ENCODE assay signal across 41 mouse cellular contexts in the genomic region with DNA sequence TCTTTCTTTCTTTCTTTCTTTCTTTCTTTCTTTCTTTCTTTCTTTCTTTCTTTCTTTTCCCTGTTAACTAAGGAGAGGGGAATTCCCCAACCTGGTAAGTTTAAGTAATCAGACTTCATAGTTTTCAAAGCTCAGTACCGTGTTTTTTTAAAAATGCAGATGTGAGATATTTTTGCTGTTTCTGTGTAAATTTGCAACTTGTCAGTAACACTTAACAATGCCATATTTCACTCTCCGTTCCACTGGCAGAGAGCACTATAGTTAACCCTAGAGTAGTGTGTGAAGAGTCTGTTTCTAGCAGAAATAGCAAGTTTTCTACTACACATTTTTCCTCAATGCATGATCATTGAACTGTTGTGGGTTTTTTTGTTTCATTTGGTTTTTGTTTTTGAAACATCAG. TPM values are rescaled to one million over a fixed set of nuclear protein-coding genes. Genes with fewer than 3 reads are reported as not detected.
"Had no signal": no experiment of that assay in that cellular context is flagged by ENCODE, and none has a peak within 500 bp of the region (broad histone marks: within the 10 kb centered on the region; RNA-seq: fewer than 3 reads in every experiment).

No protein-coding gene starts in this region.

- H3K9me3 ChIP-seq: heart, embryonic 12.5 days; heart, embryonic 13.5 days; heart, embryonic 15.5 days; hindbrain, embryonic 10.5 days; hindbrain, embryonic 12.5 days; hindbrain, embryonic 13.5 days; hindbrain, embryonic 15.5 days; intestine, embryonic 15.5 days; kidney, embryonic 15.5 days had no signal

- H3K9ac ChIP-seq: heart, embryonic 12.5 days; heart, embryonic 13.5 days; heart, embryonic 15.5 days; hindbrain, embryonic 12.5 days; hindbrain, embryonic 13.5 days; hindbrain, embryonic 14.5 days; hindbrain, embryonic 15.5 days; intestine, embryonic 15.5 days; kidney, embryonic 15.5 days had no signal

- H3K27me3 ChIP-seq: heart, embryonic 12.5 days; heart, embryonic 13.5 days; heart, embryonic 15.5 days; hindbrain, embryonic 12.5 days; hindbrain, embryonic 13.5 days; hindbrain, embryonic 15.5 days; intestine, embryonic 15.5 days; kidney, embryonic 15.5 days had no signal

- DNase-seq: heart, postnatal 10 days; heart, postnatal 14 days; heart, postnatal 36 days; heart, postnatal 4 days; kidney, adult 11 months; kidney, adult 18-20 months; kidney, adult 2 months; kidney, adult 8-10 months; kidney, adult 9 months; kidney, postnatal 10 days; kidney, postnatal 14 days; kidney, postnatal 25 days; kidney, postnatal 36 days; layer of hippocampus, adult 9-11 months; layer of hippocampus, postnatal 36 days had no signal

- H3K27ac ChIP-seq: heart, embryonic 13.5 days; heart, embryonic 15.5 days; hindbrain, embryonic 10.5 days; hindbrain, embryonic 12.5 days; hindbrain, embryonic 13.5 days; hindbrain, embryonic 14.5 days; hindbrain, embryonic 15.5 days; hindbrain, postnatal 0 days; intestine, embryonic 15.5 days; kidney, embryonic 15.5 days; kidney, postnatal 0 days; layer of hippocampus, adult 2 months; left cerebral cortex, adult 2 months had no signal

- H3K4me1 ChIP-seq: heart, embryonic 12.5 days; heart, embryonic 13.5 days; heart, embryonic 15.5 days; hindbrain, embryonic 10.5 days; hindbrain, embryonic 12.5 days; hindbrain, embryonic 13.5 days; hindbrain, embryonic 15.5 days; intestine, embryonic 15.5 days; kidney, embryonic 15.5 days had no signal

- H3K4me2 ChIP-seq: heart, embryonic 12.5 days; heart, embryonic 13.5 days; heart, embryonic 15.5 days; hindbrain, embryonic 12.5 days; hindbrain, embryonic 13.5 days; hindbrain, embryonic 14.5 days; hindbrain, embryonic 15.5 days; intestine, embryonic 15.5 days; kidney, embryonic 15.5 days had no signal

- ATAC-seq: hindbrain, embryonic 16.5 days; inflammation-experienced regulatory T-cells, adult 6 months; intestine, embryonic 15.5 days; intestine, embryonic 16.5 days; intestine, postnatal 0 days had no signal

- H3K36me3 ChIP-seq: heart, embryonic 12.5 days; heart, embryonic 13.5 days; heart, embryonic 15.5 days; hindbrain, embryonic 10.5 days; hindbrain, embryonic 12.5 days; hindbrain, embryonic 13.5 days; hindbrain, embryonic 15.5 days; intestine, embryonic 15.5 days; kidney, embryonic 15.5 days had no signal

- H3K4me3 ChIP-seq: heart, embryonic 12.5 days; heart, embryonic 13.5 days; heart, embryonic 15.5 days; hindbrain, embryonic 10.5 days; hindbrain, embryonic 12.5 days; hindbrain, embryonic 13.5 days; hindbrain, embryonic 15.5 days; intestine, embryonic 15.5 days; kidney, embryonic 15.5 days; layer of hippocampus, adult 2 months; left cerebral cortex, adult 2 months had no signal

RNA-seq across cellular contexts. Expression of gene Npsr1, which starts 0.7 kb away (rescaled TPM):
- total RNA-seq: heart, postnatal 10 days; heart, postnatal 14 days; heart, postnatal 25 days; heart, postnatal 36 days; heart, postnatal 4 days; hematopoietic stem cell, adult 5-6 weeks had no signal
- polyA plus RNA-seq: heart, embryonic 12.5 days; heart, embryonic 13.5 days; heart, embryonic 14.5 days; heart, embryonic 15.5 days; heart, embryonic 16.5 days; heart, postnatal 0 days; hindbrain, embryonic 10.5 days; hindbrain, embryonic 11.5 days; hindbrain, embryonic 12.5 days; inflammation-experienced regulatory T-cells, adult 6 months; intestine, embryonic 14.5 days; intestine, embryonic 15.5 days; intestine, embryonic 16.5 days; intestine, postnatal 0 days; large intestine, adult 2 months had no signal
